Mouse (Mus musculus): Measurements from ENCODE around the gene Il1r1.

GRCm38 (mm10) chr1:40281950-40282349, 57.1 kb downstream of the Il1r1 start:
- TF ChIP-seq POLR2A (IDR thresholded peaks at IDR 0.05; ENCODE audit: extremely low read depth, insufficient read depth, low read length): no peak
- no peak for TF ChIP-seq CTCF (IDR thresholded peaks at IDR 0.05; ENCODE audit: extremely low read depth, insufficient read depth, low read length)
